Mouse (Mus musculus) hindbrain, embryonic 16.5 days (tissue): ENCODE measurements at regions not wholly inside any gene's neighbourhood (a gene's known extent, or its start where the extent isn't known, plus 50 kb on each side); places are given as distances from the start of the nearest gene placed in this dataset.
A peak's percentile ranks its signal among the peaks of the same experiment; 100 is the strongest.
"Not testable (repeated sequence)": the region's sequence is repeated elsewhere in the genome, so short reads cannot be mapped to it uniquely, and the experiment has no call there.

Experiments used
- ATAC-seq: fragments of 200-750 bp; cut with Nextera tagmentation; 2 replicates; pipeline ENCODE4 v1.8.0; 2017; ENCODE audit warnings: moderate TSS enrichment, moderate library complexity
- H3K27ac ChIP-seq: fragments of 300-500 bp; sonication (generic); 2 replicates; pipeline ENCODE4 v1.5.1; 2014; ENCODE audit warnings: low read depth, mild to moderate bottlenecking, control low read depth, low read length, moderate library complexity
- H3K27me3 ChIP-seq: fragments of 300-500 bp; sonication (generic); replicated peaks from 2 replicates; pipeline ENCODE4 v1.6.1; 2014; ENCODE audit warnings: low read length; ENCODE audit not compliant: control insufficient read depth, insufficient read depth
- H3K36me3 ChIP-seq: fragments of 300-500 bp; sonication (generic); 2 replicates; pipeline ENCODE4 v1.6.1; 2014; ENCODE audit warnings: mild to moderate bottlenecking, low read length, moderate library complexity, mixed read lengths; ENCODE audit not compliant: control insufficient read depth, insufficient read depth
- H3K4me1 ChIP-seq: fragments of 300-500 bp; sonication (generic); 2 replicates; pipeline ENCODE4 v1.6.1; 2014; ENCODE audit warnings: low read depth, low read length; ENCODE audit not compliant: control insufficient read depth, insufficient read depth
- H3K4me2 ChIP-seq: fragments of 300-500 bp; sonication (generic); 2 replicates; pipeline ENCODE4 v1.6.1; 2014; ENCODE audit warnings: mild to moderate bottlenecking, low read length, control low read depth, moderate library complexity
- H3K4me3 ChIP-seq: fragments of 300-500 bp; sonication (generic); 2 replicates; pipeline ENCODE4 v1.5.1; 2014; ENCODE audit warnings: mild to moderate bottlenecking, low read length, control low read depth, moderate library complexity
- H3K9ac ChIP-seq: fragments of 300-500 bp; sonication (generic); 2 replicates; pipeline ENCODE4 v1.6.1; 2014; ENCODE audit warnings: low read depth, mild to moderate bottlenecking, control low read depth, low read length, moderate library complexity
- H3K9me3 ChIP-seq: fragments of 300-500 bp; sonication (generic); 2 replicates; pipeline ENCODE4 v1.6.1; 2014; ENCODE audit warnings: mild to moderate bottlenecking, low read length, moderate library complexity; ENCODE audit not compliant: control insufficient read depth
- WGBS: fragments of 180-500 bp; shearing (Covaris S2); extraction: QIAGEN DNeasy Blood & Tissue Kit; methylation state at CpG from one replicate; pipeline ENCODE4 v1.1.7; 2014; 5-methylcytosine and 5-hydroxymethylcytosine counted together

DNA sequence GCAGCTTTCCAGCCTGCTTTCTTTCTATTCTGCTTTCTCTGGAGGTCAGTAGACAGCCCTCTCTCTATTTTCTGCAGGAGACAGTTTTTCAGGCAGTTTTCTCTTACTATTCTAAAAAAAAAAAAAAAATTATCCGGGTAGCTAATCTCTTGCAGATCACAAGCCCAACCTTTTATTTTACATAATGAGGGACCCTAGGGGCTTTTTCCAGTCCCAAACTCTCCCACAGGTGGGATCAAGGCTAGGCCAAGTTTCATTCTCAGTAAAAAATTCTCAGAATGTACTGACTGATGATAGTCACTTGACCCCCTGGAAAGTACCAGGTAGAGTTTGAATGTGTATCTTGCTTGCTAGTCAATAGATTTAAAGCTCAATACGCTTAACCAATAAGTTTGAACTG, 705.7 kb downstream of the Trib2 start:
- ATAC-seq, result no peak
- Histone ChIP-seq H3K4me2 (no peak overlapping the region), H3K9ac (no peak overlapping the region), H3K27me3 (no peaks in the 10 kb centered on the region), H3K36me3 (no peaks in the 10 kb centered on the region), H3K4me3 (no peak overlapping the region), H3K9me3 (no peaks in the 10 kb centered on the region), H3K4me1 (no peaks in the 10 kb centered on the region), H3K27ac (no peak overlapping the region)
- 88% methylated on average over 2 of the region's 2 CpGs for WGBS

DNA sequence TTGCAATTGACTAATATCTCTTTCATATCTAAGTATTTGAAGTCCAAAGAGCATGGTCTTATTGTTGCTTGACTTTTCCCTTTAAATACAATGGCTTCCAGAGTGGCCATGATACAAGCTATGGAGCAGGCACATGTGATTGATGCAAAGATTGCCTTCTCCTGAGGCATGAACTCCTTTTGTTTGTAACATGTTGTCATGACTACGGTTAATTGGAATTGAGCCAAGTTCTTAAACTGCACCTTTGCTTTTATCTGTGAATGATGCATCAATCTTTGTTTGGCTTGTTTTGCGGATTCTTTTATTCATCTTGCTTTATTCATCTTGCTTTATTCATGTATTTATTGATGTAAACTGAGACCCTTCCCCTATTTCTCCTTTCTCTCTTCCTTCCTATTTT, 711.8 kb downstream of the Trib2 start:
- WGBS, result 74% methylated on average over 2 of the region's 2 CpGs
- Histone ChIP-seq H3K4me1 (no peaks in the 10 kb centered on the region), H3K36me3 (no peaks in the 10 kb centered on the region), H3K9me3 (no peaks in the 10 kb centered on the region), H3K27me3 (no peaks in the 10 kb centered on the region), H3K4me3 (no peak overlapping the region), H3K9ac (no peak overlapping the region), H3K27ac (no peak overlapping the region), H3K4me2 (no peak overlapping the region)
- ATAC-seq, result no peak

DNA sequence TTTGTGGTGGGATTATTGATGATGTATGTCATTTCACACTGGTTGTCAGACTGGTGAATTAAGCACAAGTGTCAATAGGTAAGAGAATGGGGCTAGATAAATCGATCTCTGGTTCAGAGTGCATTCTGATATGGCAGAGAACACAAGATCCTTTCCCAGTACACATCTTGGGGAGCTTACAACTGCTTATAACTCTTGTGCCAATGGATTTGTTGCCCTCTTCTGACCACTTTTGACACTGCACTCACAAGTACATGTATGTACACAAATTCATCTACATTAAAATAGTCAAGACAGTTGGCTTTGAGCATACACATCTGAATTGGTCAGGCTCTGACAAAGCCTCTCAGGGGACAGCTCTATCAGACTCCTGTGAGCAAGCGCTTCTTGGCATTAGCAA, 738.1 kb downstream of the Trib2 start:
- H3K4me3 ChIP-seq, result no peak overlapping the region
- no peak overlapping the region for H3K4me2 ChIP-seq
- no peak overlapping the region for H3K27ac ChIP-seq
- H3K27me3 ChIP-seq, result no peaks in the 10 kb centered on the region
- no peaks in the 10 kb centered on the region for H3K9me3 ChIP-seq
- H3K36me3 ChIP-seq, result no peaks in the 10 kb centered on the region
- ATAC-seq, result peak; percentile 24; the same call in 1 of the 2 replicates
- no peaks in the 10 kb centered on the region for H3K4me1 ChIP-seq
- WGBS, result 76% methylated on average over 2 of the region's 2 CpGs
- no peak overlapping the region for H3K9ac ChIP-seq

DNA sequence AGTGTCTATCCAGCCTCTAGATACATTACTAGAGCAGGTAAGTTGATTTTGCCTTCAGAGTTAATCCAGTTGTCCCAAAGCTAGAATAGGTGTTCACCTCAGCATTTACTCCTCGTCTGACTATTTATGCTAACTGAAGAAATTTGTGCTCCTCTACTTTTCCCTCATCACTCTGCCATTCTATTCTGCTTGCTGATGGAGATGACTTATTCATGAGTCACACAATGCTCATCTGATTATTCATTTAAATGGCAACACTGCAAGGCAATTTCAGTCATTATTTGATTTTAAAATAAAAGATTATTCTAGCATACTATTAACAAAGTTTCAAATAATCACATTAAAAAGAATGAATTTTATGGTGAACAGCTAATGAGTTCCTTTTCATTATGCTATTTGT, 752.4 kb downstream of the Trib2 start:
- no peak overlapping the region for H3K9ac ChIP-seq
- WGBS, result 57% methylated on average over 1 of the region's 1 CpGs

DNA sequence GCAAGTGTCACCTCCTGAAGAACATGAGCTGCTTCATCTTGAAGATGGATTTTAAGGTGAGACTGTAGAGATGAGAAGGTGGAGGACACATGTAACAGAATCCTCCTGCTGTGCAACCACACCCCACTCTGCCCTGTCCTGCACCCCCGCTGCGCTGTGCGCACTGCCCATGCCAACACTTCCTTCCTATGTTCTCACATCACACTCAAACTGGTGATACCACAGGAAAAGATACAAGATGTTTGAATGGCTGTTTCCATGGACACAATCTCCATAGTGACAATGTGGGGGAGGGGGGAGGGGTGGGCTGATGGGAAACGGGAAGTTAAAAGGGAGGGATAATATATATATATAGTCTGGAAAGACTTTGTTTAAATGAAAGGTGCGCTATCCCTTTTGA, 765.3 kb downstream of the Trib2 start:
- Histone ChIP-seq H3K27me3 (no peaks in the 10 kb centered on the region), H3K4me3 (no peak overlapping the region), H3K9ac (no peak overlapping the region), H3K9me3 (no peaks in the 10 kb centered on the region), H3K4me1 (no peaks in the 10 kb centered on the region), H3K36me3 (no peaks in the 10 kb centered on the region), H3K4me2 (no peak overlapping the region), H3K27ac (no peak overlapping the region)
- WGBS, result 84% methylated on average over 5 of the region's 5 CpGs
- ATAC-seq, result no peak

More for the DNA sequence above, 752.4 kb downstream of the Trib2 start:
- Histone ChIP-seq H3K9me3 (no peaks in the 10 kb centered on the region), H3K27ac (no peak overlapping the region), H3K27me3 (no peaks in the 10 kb centered on the region), H3K4me1 (no peaks in the 10 kb centered on the region), H3K4me2 (no peak overlapping the region), H3K4me3 (no peak overlapping the region), H3K36me3 (no peaks in the 10 kb centered on the region)
- no peak for ATAC-seq

DNA sequence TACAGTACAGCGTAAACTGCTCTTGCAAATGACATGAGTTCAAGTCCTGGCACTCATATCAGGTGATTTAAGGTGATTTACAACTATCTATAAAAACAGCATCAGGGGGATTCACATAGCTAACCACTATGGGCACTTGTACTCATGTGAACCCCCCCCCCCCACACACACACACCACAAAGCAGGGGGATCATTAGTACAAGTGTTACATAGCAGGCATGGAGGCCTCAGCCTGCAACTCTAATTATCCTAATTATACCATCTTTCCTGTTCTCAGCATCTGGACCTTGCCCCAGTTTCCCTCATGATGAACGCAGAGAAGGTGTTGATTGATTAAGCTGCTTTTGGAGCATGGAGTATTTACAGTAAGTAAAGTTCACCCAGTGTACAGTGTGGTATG, 773.5 kb downstream of the Trib2 start:
- no peak overlapping the region for H3K4me3 ChIP-seq
- ATAC-seq, result no peak

DNA sequence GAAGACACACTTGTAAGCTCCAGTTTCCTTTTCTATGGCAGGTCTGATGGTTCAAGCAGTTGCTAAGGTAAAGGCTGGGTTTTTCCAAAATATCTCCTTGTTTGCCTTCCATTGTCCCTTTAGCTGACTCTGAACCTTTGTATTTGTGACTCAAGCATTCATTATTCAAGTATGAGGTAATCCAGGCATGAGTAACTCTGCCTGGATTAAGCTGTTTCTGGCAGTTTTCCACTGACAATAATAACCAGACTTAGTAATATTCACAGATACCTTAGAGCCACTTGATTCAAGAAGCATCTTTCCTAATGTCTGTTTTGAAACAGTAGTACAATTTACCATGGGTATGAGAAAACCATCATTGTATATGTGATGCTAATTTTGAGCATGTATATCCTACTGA, 805.6 kb downstream of the Trib2 start:
- Histone ChIP-seq H3K36me3 (no peaks in the 10 kb centered on the region), H3K4me2 (no peak overlapping the region), H3K4me1 (no peaks in the 10 kb centered on the region), H3K27me3 (no peaks in the 10 kb centered on the region), H3K27ac (no peak overlapping the region), H3K9ac (no peak overlapping the region), H3K9me3 (no peaks in the 10 kb centered on the region), H3K4me3 (no peak overlapping the region)
- no peak for ATAC-seq

More for the DNA sequence above, 773.5 kb downstream of the Trib2 start:
- no peaks in the 10 kb centered on the region for H3K36me3 ChIP-seq
- no peaks in the 10 kb centered on the region for H3K27me3 ChIP-seq
- WGBS, result 84% methylated on average over 2 of the region's 2 CpGs
- no peak overlapping the region for H3K4me2 ChIP-seq
- H3K9ac ChIP-seq, result no peak overlapping the region
- no peak overlapping the region for H3K27ac ChIP-seq
- no peaks in the 10 kb centered on the region for H3K4me1 ChIP-seq
- no peaks in the 10 kb centered on the region for H3K9me3 ChIP-seq

DNA sequence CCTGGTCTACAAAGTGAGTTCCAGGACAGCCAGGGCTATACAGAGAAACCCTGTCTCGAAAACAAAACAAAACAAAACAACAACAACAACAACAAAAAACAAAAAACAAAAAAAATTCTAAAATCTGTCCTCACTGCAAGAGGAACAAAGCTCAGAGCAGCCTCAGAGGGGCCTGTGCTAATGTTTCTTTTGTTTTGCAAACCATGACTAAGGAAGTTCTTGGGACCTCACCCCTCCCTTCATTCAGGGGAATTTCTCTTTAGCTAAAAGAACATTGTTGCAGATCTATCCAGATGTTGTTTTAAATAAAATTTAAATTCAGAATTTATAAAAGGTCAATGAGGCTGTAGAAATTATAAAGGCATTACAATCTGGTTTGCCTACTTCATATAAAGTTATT, 814.3 kb downstream of the Trib2 start:
- 60% methylated on average over 1 of the region's 1 CpGs for WGBS
- H3K9me3 ChIP-seq, H3K36me3 ChIP-seq, H3K27ac ChIP-seq, H3K4me1 ChIP-seq, H3K27me3 ChIP-seq, ATAC-seq, H3K9ac ChIP-seq, H3K4me3 ChIP-seq, H3K4me2 ChIP-seq: not testable (repeated sequence)
